Mouse (Mus musculus) testis, adult 2 months (tissue): Measurements from ENCODE around the gene Shc1.

ENCODE experiments used
- CTCF ChIP-seq: fragments of 200-500 bp; IDR thresholded peaks from 2 replicates; pipeline ENCODE4 v1.5.1; 2012; ENCODE audit warnings: low read depth, mild to moderate bottlenecking, inconsistent platforms, low read length, moderate library complexity; ENCODE audit not compliant: control insufficient read depth, insufficient read depth, insufficient replicate concordance
- POLR2A ChIP-seq: fragments of 200-500 bp; IDR thresholded peaks from 2 replicates; pipeline ENCODE4 v1.6.1; 2012; ENCODE audit warnings: low read depth, mild to moderate bottlenecking, inconsistent platforms, low read length, moderate library complexity; ENCODE audit not compliant: control insufficient read depth

- TF ChIP-seq CTCF (no peak), POLR2A (no peak)
Observed at GRCm38 (mm10) chr3:89382950-89383349, 35.3 kb upstream of the Shc1 start.
